ENCODE assay signal across 9 mouse cellular contexts in the genomic region with DNA sequence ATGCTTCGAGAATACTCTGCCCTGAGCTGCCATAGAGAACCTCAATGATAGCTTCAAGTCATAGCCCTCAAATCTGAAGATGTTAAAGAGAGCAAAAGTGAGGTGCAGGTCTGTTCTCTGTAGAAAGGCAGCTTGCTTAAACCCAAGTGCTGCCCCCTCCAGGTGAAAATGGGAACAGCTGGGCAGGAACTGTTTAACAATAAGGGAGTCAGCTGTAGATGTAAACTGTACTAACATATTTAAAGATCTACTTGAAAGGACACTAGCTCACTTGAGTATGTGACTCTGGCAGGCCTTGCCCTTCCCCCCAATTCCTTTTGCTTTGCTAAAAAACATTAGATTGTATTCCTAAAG.
DNase-seq lines count a peak whose midpoint lies in the region; ATAC-seq and TF ChIP-seq lines count a peak whose summit lies in the region.
"Had no signal": no experiment of that assay in that cellular context is flagged by ENCODE, and none has a peak within 500 bp of the region (broad histone marks: within the 10 kb centered on the region; RNA-seq: fewer than 3 reads in every experiment).

No protein-coding gene starts in this region.

- ATAC-seq in intestine, postnatal 0 days = no peak
- ATAC-seq in intestine, embryonic 16.5 days = no peak
- ATAC-seq in granulocyte monocyte progenitor cell, adult 5-6 weeks (replicated peaks; ENCODE audit: poor library complexity, severe bottlenecking) = no peak

- 66% methylated on average over 1 of the region's 1 CpGs for WGBS in intestine, postnatal 0 days
- WGBS in intestine, embryonic 16.5 days = 63% methylated on average over 1 of the region's 1 CpGs

- H3K27me3 ChIP-seq in intestine, postnatal 0 days (replicated peaks; ENCODE audit: control insufficient read depth, insufficient read depth, low read length) = no peaks in the 10 kb centered on the region
- H3K27me3 ChIP-seq in intestine, embryonic 16.5 days (replicated peaks; ENCODE audit: control insufficient read depth, insufficient read depth, low read length) = no peaks in the 10 kb centered on the region
- H3K27me3 ChIP-seq in E14TG2a.4 (ENCODE audit: insufficient read depth, low read length) = no peaks in the 10 kb centered on the region
- H3K27me3 ChIP-seq: embryonic facial prominence, embryonic 13.5 days had no signal

- peak; percentile 74 for TF ChIP-seq CTCF in intestine, postnatal 0 days (IDR thresholded peaks at IDR 0.05; ENCODE audit: low read depth)
- peak; percentile 98 for TF ChIP-seq CTCF in E14TG2a.4 (conservative IDR thresholded peaks at IDR 0.05; ENCODE audit: low read length)

- DNase-seq in adrenal gland, postnatal 10 days = peak; percentile 75
- DNase-seq in embryo, embryonic 10.5 days (ENCODE audit: low spot score) = peak; percentile 71
- peak; percentile 48 to 63 for DNase-seq in layer of hippocampus, postnatal 10 days (ENCODE audit: low spot score in 2 of 2)
- DNase-seq in retina, embryonic 14.5 days (ENCODE audit: low spot score) = peak; percentile 65

- H3K4me1 ChIP-seq in intestine, postnatal 0 days (replicated peaks; ENCODE audit: control insufficient read depth, insufficient read depth, low read length) = no peaks in the 10 kb centered on the region
- no peaks in the 10 kb centered on the region for H3K4me1 ChIP-seq in intestine, embryonic 16.5 days (ENCODE audit: control insufficient read depth, insufficient read depth, low read length)
- peaks cover 13% of the 10 kb centered on the region; the same call in 1 of the 2 replicates for H3K4me1 ChIP-seq in E14TG2a.4 (replicated peaks; ENCODE audit: low read depth, low read length)
- H3K4me1 ChIP-seq: embryonic facial prominence, embryonic 13.5 days had no signal

- H3K9ac ChIP-seq in intestine, postnatal 0 days (ENCODE audit: low read depth, low read length) = no peak overlapping the region
- no peak overlapping the region for H3K9ac ChIP-seq in intestine, embryonic 16.5 days (ENCODE audit: low read depth, low read length)
- H3K9ac ChIP-seq: embryonic facial prominence, embryonic 13.5 days had no signal

- no peak overlapping the region for H3K27ac ChIP-seq in intestine, postnatal 0 days (ENCODE audit: low read depth, low read length)
- H3K27ac ChIP-seq in intestine, embryonic 16.5 days (ENCODE audit: low read length) = no peak overlapping the region
- H3K27ac ChIP-seq: embryonic facial prominence, embryonic 13.5 days had no signal

- H3K4me3 ChIP-seq in intestine, postnatal 0 days (ENCODE audit: low read depth, low read length) = no peak overlapping the region
- H3K4me3 ChIP-seq in intestine, embryonic 16.5 days (ENCODE audit: low read length) = no peak overlapping the region
- no peak overlapping the region for H3K4me3 ChIP-seq in E14TG2a.4 (replicated peaks; ENCODE audit: low read length)
- H3K4me3 ChIP-seq: embryonic facial prominence, embryonic 13.5 days had no signal

- no peaks in the 10 kb centered on the region for H3K9me3 ChIP-seq in intestine, postnatal 0 days (ENCODE audit: control insufficient read depth)
- no peaks in the 10 kb centered on the region for H3K9me3 ChIP-seq in intestine, embryonic 16.5 days (ENCODE audit: control insufficient read depth, low read length)
- H3K9me3 ChIP-seq in E14TG2a.4 (ENCODE audit: low read length) = no peaks in the 10 kb centered on the region
- H3K9me3 ChIP-seq: embryonic facial prominence, embryonic 13.5 days had no signal

- H3K4me2 ChIP-seq in intestine, postnatal 0 days (replicated peaks; ENCODE audit: low read depth) = no peak overlapping the region
- H3K4me2 ChIP-seq in intestine, embryonic 16.5 days (ENCODE audit: low read depth, low read length) = no peak overlapping the region
- H3K4me2 ChIP-seq: embryonic facial prominence, embryonic 13.5 days had no signal

- H3K36me3 ChIP-seq in intestine, postnatal 0 days (ENCODE audit: control insufficient read depth, insufficient read depth) = no peaks in the 10 kb centered on the region
- H3K36me3 ChIP-seq in intestine, embryonic 16.5 days (ENCODE audit: control insufficient read depth, insufficient read depth, low read length) = no peaks in the 10 kb centered on the region
- H3K36me3 ChIP-seq in E14TG2a.4 (ENCODE audit: insufficient read depth, low read length) = no peaks in the 10 kb centered on the region
- H3K36me3 ChIP-seq: embryonic facial prominence, embryonic 13.5 days had no signal
